Mouse (Mus musculus) intestine, postnatal 0 days (tissue): ENCODE results near the gene Slc22a21. TPM values are rescaled to one million over a fixed set of nuclear protein-coding genes. Genes with fewer than 3 reads are reported as not detected.
A peak's percentile ranks its signal among the peaks of the same experiment; 100 is the strongest.
"Not testable (repeated sequence)": the region's sequence is repeated elsewhere in the genome, so short reads cannot be mapped to it uniquely, and the experiment has no call there.

Source experiments
- ATAC-seq: fragments of 200-750 bp; cut with Nextera tagmentation; 2 replicates; pipeline ENCODE4 v1.8.0; 2017; ENCODE audit warnings: mild to moderate bottlenecking, moderate TSS enrichment, moderate library complexity
- H3K27ac ChIP-seq: fragments of 300-500 bp; sonication (generic); 2 replicates; pipeline ENCODE4 v1.5.1; 2014; ENCODE audit warnings: mild to moderate bottlenecking, low read depth, low read length, moderate library complexity
- H3K27me3 ChIP-seq: fragments of 300-500 bp; sonication (generic); replicated peaks from 2 replicates; pipeline ENCODE4 v1.6.1; 2014; ENCODE audit warnings: low read length, mixed read lengths; ENCODE audit not compliant: control insufficient read depth, insufficient read depth
- H3K36me3 ChIP-seq: fragments of 300-500 bp; sonication (generic); 2 replicates; pipeline ENCODE4 v1.6.1; 2014; ENCODE audit warnings: mild to moderate bottlenecking, moderate library complexity; ENCODE audit not compliant: control insufficient read depth, insufficient read depth
- H3K4me1 ChIP-seq: fragments of 300-500 bp; sonication (generic); replicated peaks from 2 replicates; pipeline ENCODE4 v1.6.1; 2014; ENCODE audit warnings: antibody characterized with exemption, low read length, mixed read lengths; ENCODE audit not compliant: control insufficient read depth, insufficient read depth
- H3K4me2 ChIP-seq: fragments of 300-500 bp; sonication (generic); replicated peaks from 2 replicates; pipeline ENCODE4 v1.6.1; 2014; ENCODE audit warnings: low read depth, mild to moderate bottlenecking, moderate library complexity
- H3K4me3 ChIP-seq: fragments of 300-500 bp; sonication (generic); 2 replicates; pipeline ENCODE4 v1.5.1; 2014; ENCODE audit warnings: low read depth, low read length
- H3K9ac ChIP-seq: fragments of 300-500 bp; sonication (generic); 2 replicates; pipeline ENCODE4 v1.6.1; 2014; ENCODE audit warnings: mild to moderate bottlenecking, low read depth, low read length
- H3K9me3 ChIP-seq: fragments of 300-500 bp; sonication (generic); 2 replicates; pipeline ENCODE4 v1.6.1; 2016; ENCODE audit warnings: mixed run types; ENCODE audit not compliant: control insufficient read depth
- CTCF ChIP-seq: sonication (generic); IDR thresholded peaks from 2 replicates; pipeline ENCODE4 v1.5.1; 2016; ENCODE audit warnings: low read depth, mild to moderate bottlenecking, control low read depth, antibody characterized with exemption, moderate library complexity
- WGBS: fragments of 180-500 bp; shearing (Covaris S2); extraction: QIAGEN DNeasy Blood & Tissue Kit; methylation state at CpG from one replicate; pipeline ENCODE4 v1.1.7; 2014; 5-methylcytosine and 5-hydroxymethylcytosine counted together
- polyA plus RNA-seq: library from polyadenylated mRNA; unstranded; fragments of >200 nt; fragmentation: Nextera tagmentation; extraction: Ambion mirVana; gene quantifications from 2 replicates; pipeline ENCODE4 v1.2.1, GENCODE M21; 2015

The Slc22a21 gene
- polyA plus RNA-seq, 1 experiment from 2014 or later: 6.8 TPM

DNA sequence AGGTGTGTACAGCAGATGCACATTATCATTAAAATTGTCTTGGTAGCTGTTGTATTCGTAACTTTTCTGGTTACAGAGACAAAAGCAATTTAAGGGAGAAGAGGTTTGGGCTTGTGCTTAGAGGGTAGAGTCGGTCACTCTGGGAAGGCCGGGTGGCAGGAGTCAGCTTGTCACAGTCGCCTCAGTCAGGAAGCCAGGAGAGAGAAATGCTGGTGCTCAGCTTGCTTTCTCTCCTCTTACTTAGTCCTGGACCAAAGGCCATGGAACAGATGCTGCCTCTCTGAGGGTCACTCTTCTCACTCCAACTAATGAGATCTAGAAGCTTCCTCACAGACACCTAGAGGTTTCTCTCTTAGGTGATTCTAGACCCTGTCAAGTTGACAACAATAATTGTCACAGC, 1.3 kb upstream of the Slc22a21 start:
- Histone ChIP-seq H3K27me3 (no peaks in the 10 kb centered on the region), H3K36me3 (no peaks in the 10 kb centered on the region), H3K9ac (no peak overlapping the region), H3K4me1 (no peaks in the 10 kb centered on the region), H3K27ac (no peak overlapping the region), H3K9me3 (no peaks in the 10 kb centered on the region), H3K4me2 (no peak overlapping the region), H3K4me3 (no peak overlapping the region)
- no peak for TF ChIP-seq CTCF
- no peak for ATAC-seq
- WGBS: 86% methylated on average over 4 of the region's 4 CpGs

DNA sequence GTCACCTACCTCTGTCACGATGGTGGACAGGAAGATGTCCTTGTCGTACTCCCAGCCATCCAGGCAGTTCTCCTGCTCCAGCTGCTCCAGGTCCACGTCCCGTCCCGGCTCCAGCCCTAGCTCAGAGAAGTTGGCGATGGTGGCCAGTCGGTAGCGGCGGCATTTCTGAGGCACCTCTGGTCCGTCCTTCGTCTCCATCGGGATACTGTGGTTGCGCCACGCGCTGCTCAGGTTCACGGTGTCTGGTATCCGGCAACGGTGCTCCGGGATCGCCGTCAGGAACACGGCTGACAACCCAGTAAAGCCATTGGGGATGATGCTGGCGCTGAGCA, 710 bp downstream of the Slc22a21 start:
- not testable (repeated sequence) for H3K36me3 ChIP-seq, H3K27me3 ChIP-seq, H3K9me3 ChIP-seq, H3K4me1 ChIP-seq
- ATAC-seq: peak; percentile 25
- peak overlapping the region; percentile 83 for H3K27ac ChIP-seq
- peak overlapping the region; percentile 72 for H3K4me3 ChIP-seq
- peak overlapping the region; percentile 76 for H3K9ac ChIP-seq
- peak overlapping the region; percentile 95 for H3K4me2 ChIP-seq
- WGBS: 1% methylated on average over 23 of the region's 23 CpGs

DNA sequence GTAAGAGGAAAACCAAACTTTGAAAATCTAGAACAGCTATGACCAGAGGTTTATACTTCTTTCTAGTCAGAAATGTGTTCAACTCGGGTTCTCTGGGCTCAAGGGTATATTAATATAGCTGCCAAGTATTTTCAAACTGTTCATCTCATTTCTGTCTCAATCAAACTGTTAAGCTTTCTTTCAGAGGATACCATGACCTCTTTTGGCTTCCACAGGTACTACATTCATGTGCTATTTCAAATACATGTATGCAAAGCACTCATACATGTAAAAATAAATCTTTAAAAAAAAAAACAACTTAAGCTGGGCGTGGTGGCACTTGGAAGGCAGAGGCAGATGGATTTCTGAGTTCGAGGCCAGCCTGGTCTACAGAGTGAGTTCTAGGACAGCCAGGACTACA, 2.5 kb downstream of the Slc22a21 start:
- Histone ChIP-seq H3K27me3 (no peaks in the 10 kb centered on the region), H3K36me3 (no peaks in the 10 kb centered on the region), H3K4me1 (no peaks in the 10 kb centered on the region), H3K4me2 (no peak overlapping the region), H3K9me3 (no peaks in the 10 kb centered on the region), H3K9ac (no peak overlapping the region), H3K4me3 (no peak overlapping the region), H3K27ac (no peak overlapping the region)
- peak; percentile 56 for TF ChIP-seq CTCF
- no peak for ATAC-seq
- 77% methylated on average over 3 of the region's 3 CpGs for WGBS

GRCm38 (mm10) chr11:53975559-53975958, 4.6 kb downstream of the Slc22a21 start:
- Histone ChIP-seq H3K27me3 (no peaks in the 10 kb centered on the region), H3K4me3 (no peak overlapping the region), H3K9ac (no peak overlapping the region), H3K36me3 (no peaks in the 10 kb centered on the region), H3K27ac (no peak overlapping the region), H3K4me2 (no peak overlapping the region), H3K9me3 (no peaks in the 10 kb centered on the region), H3K4me1 (no peaks in the 10 kb centered on the region)
- ATAC-seq: no peak
- no peak for TF ChIP-seq CTCF

DNA sequence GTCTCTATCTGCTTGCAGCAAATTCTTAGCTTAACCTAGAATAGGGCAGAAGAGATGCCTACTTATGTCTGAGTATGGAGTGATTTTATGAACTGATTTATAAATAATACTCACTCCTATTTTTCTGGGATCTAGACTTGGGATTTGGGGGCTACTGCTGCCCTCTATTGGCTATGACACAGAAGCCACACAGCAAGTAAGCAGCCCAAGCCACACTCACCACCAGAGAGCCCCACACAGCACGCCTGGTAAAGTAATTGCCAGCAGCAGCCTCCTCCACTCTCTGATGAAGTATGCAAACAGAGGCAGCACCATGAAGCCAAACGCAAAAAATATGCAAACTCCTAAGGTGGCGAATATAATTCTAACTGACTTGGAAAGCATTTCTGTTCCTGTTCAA, 21.1 kb downstream of the Slc22a21 start:
- TF ChIP-seq CTCF: peak; percentile 69
- Histone ChIP-seq H3K4me2 (peak overlapping the region; percentile 45), H3K4me3 (no peak overlapping the region), H3K9me3 (no peaks in the 10 kb centered on the region), H3K36me3 (peaks cover 20% of the 10 kb centered on the region), H3K4me1 (no peaks in the 10 kb centered on the region), H3K9ac (no peak overlapping the region), H3K27ac (no peak overlapping the region; the same call in 1 of the 2 replicates), H3K27me3 (no peaks in the 10 kb centered on the region)
- 22% methylated on average over 3 of the region's 3 CpGs for WGBS
- no peak for ATAC-seq

DNA sequence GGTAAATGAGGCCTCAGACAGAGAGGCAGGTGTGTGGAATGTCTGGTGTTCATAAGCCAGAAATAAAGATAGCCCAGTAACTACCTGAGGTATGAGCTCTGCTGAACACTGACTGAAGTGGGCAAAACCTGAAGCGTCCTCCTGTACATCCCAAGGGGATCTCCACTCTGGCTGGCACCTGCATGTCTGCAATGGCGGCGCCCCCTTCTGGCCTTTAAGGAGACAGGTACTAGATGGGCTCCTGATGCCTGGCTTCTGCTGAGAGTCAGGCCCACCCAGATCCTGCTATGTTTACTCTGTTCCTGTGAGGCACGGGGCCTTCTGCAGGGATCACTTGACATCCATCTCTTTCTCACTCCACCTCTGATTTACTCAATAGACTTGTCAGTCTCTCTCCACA, 22.0 kb downstream of the Slc22a21 start:
- not testable (repeated sequence) for H3K9me3 ChIP-seq, H3K4me2 ChIP-seq, H3K9ac ChIP-seq, H3K4me3 ChIP-seq, H3K27me3 ChIP-seq, ATAC-seq, H3K27ac ChIP-seq, H3K4me1 ChIP-seq
- H3K36me3 ChIP-seq: peaks cover 20% of the 10 kb centered on the region
- 41% methylated on average over 4 of the region's 4 CpGs for WGBS
- peak; percentile 59 for TF ChIP-seq CTCF

DNA sequence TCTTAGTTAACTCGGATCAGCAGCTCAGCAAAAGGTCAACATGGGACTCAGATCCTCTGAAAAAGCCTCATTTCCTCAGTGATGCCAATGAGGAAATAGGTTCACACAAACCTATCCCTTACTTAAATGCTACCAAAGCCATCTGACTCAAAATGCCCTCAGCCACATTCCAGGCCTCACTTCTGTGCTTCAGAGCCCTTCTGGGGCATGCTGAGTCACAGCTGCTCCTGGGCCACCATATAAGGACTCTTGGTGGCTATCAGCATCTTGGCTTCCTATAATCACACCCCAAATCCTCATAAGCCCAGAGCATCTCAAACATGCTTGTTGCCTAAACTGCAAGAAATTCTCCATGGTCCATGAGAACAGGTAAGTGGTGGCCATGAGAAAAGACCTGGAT, 23.5 kb downstream of the Slc22a21 start:
- Histone ChIP-seq H3K36me3 (peaks cover 24% of the 10 kb centered on the region), H3K9ac (no peak overlapping the region), H3K4me2 (no peak overlapping the region), H3K9me3 (no peaks in the 10 kb centered on the region), H3K4me1 (no peaks in the 10 kb centered on the region), H3K27me3 (no peaks in the 10 kb centered on the region), H3K27ac (no peak overlapping the region), H3K4me3 (no peak overlapping the region)
- 69% methylated on average over 1 of the region's 1 CpGs for WGBS
- ATAC-seq: no peak
- no peak for TF ChIP-seq CTCF
